Mouse (Mus musculus): ENCODE measurements at regions not wholly inside any gene's neighbourhood (a gene's known extent, or its start where the extent isn't known, plus 50 kb on each side); places are given as distances from the start of the nearest gene placed in this dataset.

GRCm38 (mm10) chr14:66472537-66473250, 463.7 kb upstream of the Gulo start:
- TF ChIP-seq EP300 (IDR thresholded peaks at IDR 0.05; ENCODE audit: low read depth) (no peak), CTCF (IDR thresholded peaks at IDR 0.05; ENCODE audit: low read depth) (no peak)

Measured in heart, postnatal 0 days (tissue).